Mouse (Mus musculus) hindbrain, embryonic 14.5 days (tissue): ENCODE data around the gene Gkap1. TPM values are rescaled to one million over a fixed set of nuclear protein-coding genes. Genes with fewer than 3 reads are reported as not detected.

Source experiments
- ATAC-seq: fragments of 200-750 bp; cut with Nextera tagmentation; 2 replicates; pipeline ENCODE4 v1.8.0; 2017; ENCODE audit warnings: moderate number of reproducible peaks, mild to moderate bottlenecking, moderate TSS enrichment, moderate library complexity; ENCODE audit not compliant: low FRiP score
- DNase-seq: peaks from one replicate; pipeline ENCODE4 v3.0.0-alpha.2; 2015; ENCODE audit warnings: low spot score
- H3K27ac ChIP-seq: fragments of 300-500 bp; sonication (generic); 2 replicates; pipeline ENCODE4 v1.5.1; 2014; ENCODE audit warnings: mild to moderate bottlenecking, moderate library complexity
- H3K27me3 ChIP-seq: fragments of 300-500 bp; sonication (generic); 2 replicates; pipeline ENCODE4 v1.6.1; 2014; ENCODE audit warnings: mild to moderate bottlenecking, low read length, mixed read lengths; ENCODE audit not compliant: control insufficient read depth, insufficient read depth
- H3K36me3 ChIP-seq: fragments of 300-500 bp; sonication (generic); replicated peaks from 2 replicates; pipeline ENCODE4 v1.6.1; 2014; ENCODE audit not compliant: control insufficient read depth, insufficient read depth
- H3K4me1 ChIP-seq: fragments of 300-500 bp; sonication (generic); replicated peaks from 2 replicates; pipeline ENCODE4 v1.6.1; 2014; ENCODE audit warnings: antibody characterized with exemption, low read length, mixed read lengths; ENCODE audit not compliant: control insufficient read depth, insufficient read depth
- H3K4me2 ChIP-seq: fragments of 300-500 bp; sonication (generic); replicated peaks from 2 replicates; pipeline ENCODE4 v1.6.1; 2014; ENCODE audit warnings: mild to moderate bottlenecking, moderate library complexity
- H3K4me3 ChIP-seq: fragments of 300-500 bp; sonication (generic); replicated peaks from 2 replicates; pipeline ENCODE4 v1.5.1; 2014; ENCODE audit warnings: mild to moderate bottlenecking, low read length
- H3K9ac ChIP-seq: fragments of 300-500 bp; sonication (generic); 2 replicates; pipeline ENCODE4 v1.6.1; 2014
- H3K9me3 ChIP-seq: fragments of 300-500 bp; sonication (generic); 2 replicates; pipeline ENCODE4 v1.6.1; 2016; ENCODE audit warnings: low read length; ENCODE audit not compliant: control insufficient read depth
- WGBS: fragments of 180-500 bp; shearing (Covaris S2); extraction: QIAGEN DNeasy Blood & Tissue Kit; methylation state at CpG from one replicate; pipeline ENCODE4 v1.1.7; 2014; 5-methylcytosine and 5-hydroxymethylcytosine counted together
- polyA plus RNA-seq: library from polyadenylated mRNA; unstranded; fragments of >200 nt; fragmentation: Nextera tagmentation; extraction: Ambion mirVana; gene quantifications from 2 replicates; pipeline ENCODE4 v1.2.1, GENCODE M21; 2014

The Gkap1 gene
- polyA plus RNA-seq, 1 experiment from 2014 or later = 29.9 TPM

GRCm38 (mm10) chr13:58232611-58233010 lies 42.9 kb downstream of the Gkap1 start:
- Histone ChIP-seq H3K4me3 (no peak overlapping the region), H3K4me2 (no peak overlapping the region), H3K36me3 (peaks cover 30% of the 10 kb centered on the region), H3K27me3 (no peaks in the 10 kb centered on the region), H3K9ac (no peak overlapping the region), H3K4me1 (no peaks in the 10 kb centered on the region), H3K27ac (no peak overlapping the region), H3K9me3 (no peaks in the 10 kb centered on the region)
- no peak for DNase-seq
- WGBS = 40% methylated on average over 5 of the region's 5 CpGs
- ATAC-seq = no peak

- H3K9ac ChIP-seq = no peak overlapping the region
- no peak for ATAC-seq
- peaks cover 26% of the 10 kb centered on the region for H3K36me3 ChIP-seq
Observed at GRCm38 (mm10) chr13:58232070-58232469, 43.4 kb downstream of the Gkap1 start.

GRCm38 (mm10) chr13:58228624-58229023 lies 46.9 kb downstream of the Gkap1 start:
- Histone ChIP-seq H3K9me3 (no peaks in the 10 kb centered on the region), H3K9ac (no peak overlapping the region), H3K27me3 (no peaks in the 10 kb centered on the region), H3K4me1 (no peaks in the 10 kb centered on the region), H3K36me3 (peaks cover 4% of the 10 kb centered on the region; the same call in 1 of the 2 replicates), H3K4me3 (no peak overlapping the region), H3K4me2 (no peak overlapping the region), H3K27ac (no peak overlapping the region)
- ATAC-seq = no peak
- no peak for DNase-seq
- 79% methylated on average over 2 of the region's 2 CpGs for WGBS

More at GRCm38 (mm10) chr13:58232070-58232469, 43.4 kb downstream of the Gkap1 start:
- Histone ChIP-seq H3K9me3 (no peaks in the 10 kb centered on the region), H3K4me2 (no peak overlapping the region), H3K4me1 (no peaks in the 10 kb centered on the region), H3K27me3 (no peaks in the 10 kb centered on the region), H3K4me3 (no peak overlapping the region), H3K27ac (no peak overlapping the region)
- 94% methylated on average over 8 of the region's 8 CpGs for WGBS
- no peak for DNase-seq

GRCm38 (mm10) chr13:58225694-58226093 lies 49.8 kb downstream of the Gkap1 start:
- 66% methylated on average over 8 of the region's 8 CpGs for WGBS
- Histone ChIP-seq H3K36me3 (no peaks in the 10 kb centered on the region), H3K27me3 (no peaks in the 10 kb centered on the region), H3K4me3 (no peak overlapping the region), H3K4me2 (no peak overlapping the region), H3K9me3 (no peaks in the 10 kb centered on the region), H3K9ac (no peak overlapping the region), H3K4me1 (no peaks in the 10 kb centered on the region), H3K27ac (no peak overlapping the region)
- ATAC-seq = no peak
- no peak for DNase-seq

GRCm38 (mm10) chr13:58220206-58220605 lies 55.3 kb downstream of the Gkap1 start:
- WGBS = 84% methylated on average over 3 of the region's 3 CpGs
- no peak for ATAC-seq
- no peak for DNase-seq

GRCm38 (mm10) chr13:58217536-58217935 lies 58.0 kb downstream of the Gkap1 start:
- Histone ChIP-seq H3K27me3 (no peaks in the 10 kb centered on the region), H3K9ac (no peak overlapping the region), H3K4me2 (no peak overlapping the region), H3K36me3 (peaks cover 3% of the 10 kb centered on the region; the same call in 1 of the 2 replicates), H3K4me3 (no peak overlapping the region), H3K27ac (no peak overlapping the region), H3K9me3 (no peaks in the 10 kb centered on the region), H3K4me1 (peaks cover 23% of the 10 kb centered on the region)
- DNase-seq (no peak), ATAC-seq (no peak)
- WGBS = 95% methylated on average over 2 of the region's 2 CpGs

More at GRCm38 (mm10) chr13:58220206-58220605, 55.3 kb downstream of the Gkap1 start:
- Histone ChIP-seq H3K4me2 (no peak overlapping the region), H3K4me1 (peaks cover 7% of the 10 kb centered on the region; the same call in 1 of the 2 replicates), H3K9ac (no peak overlapping the region), H3K4me3 (no peak overlapping the region), H3K9me3 (no peaks in the 10 kb centered on the region), H3K27ac (no peak overlapping the region), H3K36me3 (no peaks in the 10 kb centered on the region), H3K27me3 (no peaks in the 10 kb centered on the region)

- 95% methylated on average over 9 of the region's 9 CpGs for WGBS
- Histone ChIP-seq H3K4me3 (peak overlapping the region; percentile 100), H3K9me3 (no peaks in the 10 kb centered on the region), H3K4me1 (peaks cover 23% of the 10 kb centered on the region), H3K36me3 (peaks cover 3% of the 10 kb centered on the region; the same call in 1 of the 2 replicates), H3K9ac (peak overlapping the region; percentile 88), H3K27me3 (no peaks in the 10 kb centered on the region), H3K4me2 (peak overlapping the region; percentile 59), H3K27ac (peak overlapping the region; percentile 96)
- DNase-seq = no peak
- ATAC-seq = no peak
Observed at GRCm38 (mm10) chr13:58216395-58216794, 59.1 kb downstream of the Gkap1 start.

- peak within 1 kb of the TSS; percentile 88 for H3K9ac ChIP-seq
- 2% methylated on average over 58 of the region's 62 CpGs for WGBS
- no peaks in the 10 kb centered on the region for H3K27me3 ChIP-seq
- ATAC-seq (peak; percentile 95), DNase-seq (peak; percentile 92)
- H3K36me3 ChIP-seq = peaks cover 3% of the 10 kb centered on the region; the same call in 1 of the 2 replicates
- H3K27ac ChIP-seq = peak within 1 kb of the TSS; percentile 96
- H3K4me3 ChIP-seq = peak within 1 kb of the TSS; percentile 100
- H3K4me2 ChIP-seq = peak within 1 kb of the TSS; percentile 59
- H3K9me3 ChIP-seq = no peaks in the 10 kb centered on the region
- H3K4me1 ChIP-seq = peaks cover 23% of the 10 kb centered on the region
Observed at GRCm38 (mm10) chr13:58215592-58216341, 59.7 kb downstream of the Gkap1 start, which contains the start of gene Ubqln1. Gene Ubqln1 (minus strand): TSS chr13:58215653.

- Histone ChIP-seq H3K27ac (peak overlapping the region; percentile 96), H3K9ac (peak overlapping the region; percentile 88), H3K4me3 (peak overlapping the region; percentile 100), H3K36me3 (peaks cover 3% of the 10 kb centered on the region; the same call in 1 of the 2 replicates), H3K9me3 (no peaks in the 10 kb centered on the region), H3K4me1 (peaks cover 23% of the 10 kb centered on the region), H3K27me3 (no peaks in the 10 kb centered on the region), H3K4me2 (peak overlapping the region; percentile 59)
- DNase-seq (no peak), ATAC-seq (no peak; the same call in 1 of the 2 replicates)
- WGBS = under 1% methylated on average over 48 of the region's 48 CpGs
Observed at GRCm38 (mm10) chr13:58215253-58215591, 60.3 kb downstream of the Gkap1 start.
